Mouse (Mus musculus) CH12.LX (cell line): ENCODE data around the gene Usp32.

Experiments
- CTCF ChIP-seq, 2 experiments: IDR thresholded peaks in 1 of 2; conservative IDR thresholded peaks in 1 of 2; 2 replicates each; pipeline ENCODE4 v1.5.1; 2011 to 2012; ENCODE audit warnings: low read depth in 2 of 2, low read length in 2 of 2, improper control_type of control experiment in 1 of 2, inconsistent platforms in 1 of 2, mild to moderate bottlenecking in 1 of 2, moderate library complexity in 1 of 2
- KAT2A ChIP-seq: IDR thresholded peaks from 2 replicates; pipeline ENCODE4 v1.6.1; 2012; ENCODE audit warnings: low read length, improper control_type of control experiment, inconsistent platforms; ENCODE audit not compliant: insufficient replicate concordance
- POLR2A ChIP-seq: IDR thresholded peaks from 2 replicates; pipeline ENCODE4 v1.6.1; 2011; ENCODE audit warnings: low read depth, mild to moderate bottlenecking, improper control_type of control experiment, low read length
- ZMIZ1 ChIP-seq: IDR thresholded peaks from 2 replicates; pipeline ENCODE4 v1.6.1; 2012; ENCODE audit warnings: low read depth, mild to moderate bottlenecking, inconsistent platforms, low read length, improper control_type of control experiment

DNA sequence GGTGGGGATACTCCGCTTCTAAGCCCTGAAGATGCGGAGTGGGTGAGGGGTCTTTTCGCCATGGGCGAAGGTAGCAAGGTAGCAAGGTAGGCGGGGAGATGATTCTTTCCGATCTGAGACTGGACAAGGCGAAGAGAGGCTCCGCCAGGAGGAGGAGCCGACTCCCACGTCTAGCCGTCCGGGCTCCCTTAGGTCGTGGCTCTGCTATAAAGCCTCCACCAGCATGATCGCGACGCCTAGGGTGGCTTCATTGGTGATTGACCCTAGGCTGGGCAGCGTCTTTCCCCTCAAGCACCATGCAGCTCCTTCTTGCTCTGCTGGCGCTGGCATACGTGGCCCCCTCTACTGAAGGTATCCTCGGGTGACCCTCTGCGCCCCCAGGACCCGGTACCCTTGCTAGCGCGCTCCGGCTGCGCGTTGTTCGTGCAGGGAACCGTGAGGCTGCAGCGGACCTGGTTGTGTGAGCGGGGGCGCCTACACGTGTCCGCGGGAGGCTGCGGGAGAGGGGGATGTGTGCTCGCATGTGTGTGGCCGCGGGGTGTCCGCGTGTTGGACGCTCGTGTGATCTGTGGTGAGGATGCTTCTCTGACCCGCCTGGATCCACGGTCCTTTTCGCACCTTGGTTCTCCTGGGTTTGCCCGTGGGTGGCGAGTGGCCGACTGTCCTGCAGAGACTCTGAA lies 182.2 kb downstream of the Usp32 start, which contains the start of gene Car4:
- TF ChIP-seq POLR2A (no peak), ZMIZ1 (no peak), KAT2A (no peak), CTCF (conservative IDR thresholded peaks at IDR 0.05 in 1 of 2, IDR thresholded peaks at IDR 0.05 in 1 of 2; ENCODE audit: low read depth in 2 of 2, low read length in 2 of 2) (no peak)
